Mouse (Mus musculus): ENCODE measurements around the gene Fam69b.

DNA sequence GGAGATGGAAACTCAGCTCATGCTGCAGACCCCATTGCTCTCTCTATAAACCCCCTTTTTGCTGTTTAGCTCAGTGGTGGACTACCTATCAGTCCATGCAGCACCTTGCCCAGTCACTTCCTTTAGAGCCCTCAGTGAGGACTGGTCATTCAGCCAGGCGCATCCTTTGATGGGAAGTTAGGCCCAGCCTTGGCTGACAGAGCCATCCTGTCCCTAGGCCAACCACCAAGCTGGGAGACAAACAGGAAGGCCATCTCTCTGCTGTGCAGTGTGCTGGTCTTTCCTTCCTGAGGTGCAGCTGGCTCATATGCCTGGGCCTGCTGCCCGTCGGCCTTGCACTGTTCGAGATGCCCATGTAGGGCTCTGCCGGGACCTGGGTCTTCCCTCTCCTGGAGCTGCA is 47.5 kb upstream of the Fam69b start:
- TF ChIP-seq CTCF (IDR thresholded peaks at IDR 0.05; ENCODE audit: control insufficient read depth, insufficient read depth, insufficient replicate concordance, low read depth, low read length) (no peak), POLR2A (IDR thresholded peaks at IDR 0.05; ENCODE audit: control insufficient read depth, low read depth, low read length) (no peak)
